Mouse (Mus musculus): ENCODE results near the gene Fscb. TPM values are rescaled to one million over a fixed set of nuclear protein-coding genes. Genes with fewer than 3 reads are reported as not detected.

The Fscb gene
- not detected in 2 replicates for total RNA-seq (2017)

GRCm38 (mm10) chr12:64474590-64474989 lies at the start of gene Fscb:
Gene Fscb, minus strand, starts transcription at chr12:64474690.
- ATAC-seq (replicated peaks in 1 of 2; ENCODE audit: insufficient read depth in 1 of 2, low FRiP score in 2 of 2, low TSS enrichment in 1 of 2, low read depth in 1 of 2, poor library complexity in 2 of 2, severe bottlenecking in 2 of 2): no peak

- ATAC-seq (replicated peaks in 1 of 2; ENCODE audit: insufficient read depth in 1 of 2, low FRiP score in 2 of 2, low TSS enrichment in 1 of 2, low read depth in 1 of 2, poor library complexity in 2 of 2, severe bottlenecking in 2 of 2): no peak
These were observed 42.3 kb upstream of the Fscb start for GRCm38 (mm10) chr12:64516775-64517174.

- ATAC-seq (replicated peaks in 1 of 2; ENCODE audit: insufficient read depth in 1 of 2, low FRiP score in 2 of 2, low TSS enrichment in 1 of 2, low read depth in 1 of 2, poor library complexity in 2 of 2, severe bottlenecking in 2 of 2): no peak
These were observed 38.9 kb upstream of the Fscb start for GRCm38 (mm10) chr12:64513439-64513838.

GRCm38 (mm10) chr12:64497706-64498105 lies 23.2 kb upstream of the Fscb start:
- ATAC-seq (replicated peaks in 1 of 2; ENCODE audit: insufficient read depth in 1 of 2, low FRiP score in 2 of 2, low TSS enrichment in 1 of 2, low read depth in 1 of 2, poor library complexity in 2 of 2, severe bottlenecking in 2 of 2): no peak

- no peak for ATAC-seq (replicated peaks in 1 of 2; ENCODE audit: insufficient read depth in 1 of 2, low FRiP score in 2 of 2, low TSS enrichment in 1 of 2, low read depth in 1 of 2, poor library complexity in 2 of 2, severe bottlenecking in 2 of 2)
These were observed 875 bp downstream of the Fscb start for GRCm38 (mm10) chr12:64473615-64474014.

GRCm38 (mm10) chr12:64473136-64473535 lies 1.4 kb downstream of the Fscb start:
- no peak for ATAC-seq (replicated peaks in 1 of 2; ENCODE audit: insufficient read depth in 1 of 2, low FRiP score in 2 of 2, low TSS enrichment in 1 of 2, low read depth in 1 of 2, poor library complexity in 2 of 2, severe bottlenecking in 2 of 2)

GRCm38 (mm10) chr12:64455228-64455627 lies 19.3 kb downstream of the Fscb start:
- no peak for ATAC-seq (replicated peaks in 1 of 2; ENCODE audit: insufficient read depth in 1 of 2, low FRiP score in 2 of 2, low TSS enrichment in 1 of 2, low read depth in 1 of 2, poor library complexity in 2 of 2, severe bottlenecking in 2 of 2)

GRCm38 (mm10) chr12:64449911-64450310 lies 24.6 kb downstream of the Fscb start:
- no peak for ATAC-seq (replicated peaks in 1 of 2; ENCODE audit: insufficient read depth in 1 of 2, low FRiP score in 2 of 2, low TSS enrichment in 1 of 2, low read depth in 1 of 2, poor library complexity in 2 of 2, severe bottlenecking in 2 of 2)

- no peak for ATAC-seq (replicated peaks in 1 of 2; ENCODE audit: insufficient read depth in 1 of 2, low FRiP score in 2 of 2, low TSS enrichment in 1 of 2, low read depth in 1 of 2, poor library complexity in 2 of 2, severe bottlenecking in 2 of 2)
These were observed 37.8 kb downstream of the Fscb start for GRCm38 (mm10) chr12:64436675-64437074.

Measured in hematopoietic stem cell, adult 5-6 weeks (primary cell).